Mouse (Mus musculus) hindbrain, embryonic 13.5 days (tissue): ENCODE measurements at regions not wholly inside any gene's neighbourhood (a gene's known extent, or its start where the extent isn't known, plus 50 kb on each side); places are given as distances from the start of the nearest gene placed in this dataset.

ENCODE experiments used
- ATAC-seq: fragments of 200-750 bp; cut with Nextera tagmentation; 2 replicates; pipeline ENCODE4 v1.8.0; 2017; ENCODE audit warnings: moderate TSS enrichment; ENCODE audit not compliant: low FRiP score
- H3K27ac ChIP-seq: fragments of 300-500 bp; sonication (generic); 2 replicates; pipeline ENCODE4 v1.5.1; 2015; ENCODE audit warnings: inconsistent platforms, mild to moderate bottlenecking, moderate library complexity
- H3K27me3 ChIP-seq: fragments of 300-500 bp; sonication (generic); 2 replicates; pipeline ENCODE4 v1.6.1; 2015; ENCODE audit warnings: mild to moderate bottlenecking, inconsistent platforms
- H3K36me3 ChIP-seq: fragments of 300-500 bp; sonication (generic); 2 replicates; pipeline ENCODE4 v1.6.1; 2015; ENCODE audit warnings: mild to moderate bottlenecking, inconsistent platforms
- H3K4me1 ChIP-seq: fragments of 300-500 bp; sonication (generic); replicated peaks from 2 replicates; pipeline ENCODE4 v1.6.1; 2015; ENCODE audit warnings: inconsistent platforms
- H3K4me2 ChIP-seq: fragments of 300-500 bp; sonication (generic); 2 replicates; pipeline ENCODE4 v1.6.1; 2015; ENCODE audit warnings: inconsistent platforms, mild to moderate bottlenecking, moderate library complexity
- H3K4me3 ChIP-seq: fragments of 300-500 bp; sonication (generic); 2 replicates; pipeline ENCODE4 v1.5.1; 2015; ENCODE audit warnings: mild to moderate bottlenecking, inconsistent platforms
- H3K9ac ChIP-seq: fragments of 300-500 bp; sonication (generic); 2 replicates; pipeline ENCODE4 v1.6.1; 2015; ENCODE audit warnings: mild to moderate bottlenecking, inconsistent platforms
- H3K9me3 ChIP-seq: fragments of 300-500 bp; sonication (generic); 2 replicates; pipeline ENCODE4 v1.6.1; 2016; ENCODE audit warnings: inconsistent platforms
- WGBS: fragments of 180-500 bp; shearing (Covaris S2); methylation state at CpG from one replicate; pipeline ENCODE4 v1.1.7; 2015; 5-methylcytosine and 5-hydroxymethylcytosine counted together

DNA sequence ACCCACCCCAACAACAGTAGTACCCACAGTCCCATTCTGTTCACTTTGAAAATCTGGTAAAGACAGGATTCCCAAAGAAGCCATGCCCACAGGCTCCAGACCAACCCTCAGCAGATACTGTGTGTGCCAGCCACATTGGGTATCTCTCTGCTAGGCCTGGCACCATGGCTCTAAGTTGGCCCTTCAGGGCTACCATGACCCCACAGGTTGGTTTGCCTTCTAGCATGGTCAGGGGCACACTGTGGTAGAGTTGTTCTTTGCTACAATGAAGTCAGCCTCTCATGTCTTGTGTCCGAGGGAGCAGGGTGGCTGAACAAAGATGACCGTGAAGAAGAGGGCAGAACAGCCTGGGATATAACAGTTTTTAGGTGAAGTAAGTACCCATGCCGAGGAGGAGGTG, 59.8 kb upstream of the Slco4a1 start:
- no peak overlapping the region for H3K9ac ChIP-seq
- H3K27me3 ChIP-seq, result 0 out of 2 replicates have a peak, but pooled peaks cover 3% of the 10 kb centered on the region
- no peak overlapping the region for H3K27ac ChIP-seq
- H3K36me3 ChIP-seq, result no peaks in the 10 kb centered on the region
- H3K9me3 ChIP-seq, result no peaks in the 10 kb centered on the region
- WGBS, result 82% methylated on average over 3 of the region's 3 CpGs
- no peak overlapping the region for H3K4me3 ChIP-seq
- ATAC-seq, result no peak
- H3K4me2 ChIP-seq, result no peak overlapping the region
- no peaks in the 10 kb centered on the region; the same call in 1 of the 2 replicates for H3K4me1 ChIP-seq

DNA sequence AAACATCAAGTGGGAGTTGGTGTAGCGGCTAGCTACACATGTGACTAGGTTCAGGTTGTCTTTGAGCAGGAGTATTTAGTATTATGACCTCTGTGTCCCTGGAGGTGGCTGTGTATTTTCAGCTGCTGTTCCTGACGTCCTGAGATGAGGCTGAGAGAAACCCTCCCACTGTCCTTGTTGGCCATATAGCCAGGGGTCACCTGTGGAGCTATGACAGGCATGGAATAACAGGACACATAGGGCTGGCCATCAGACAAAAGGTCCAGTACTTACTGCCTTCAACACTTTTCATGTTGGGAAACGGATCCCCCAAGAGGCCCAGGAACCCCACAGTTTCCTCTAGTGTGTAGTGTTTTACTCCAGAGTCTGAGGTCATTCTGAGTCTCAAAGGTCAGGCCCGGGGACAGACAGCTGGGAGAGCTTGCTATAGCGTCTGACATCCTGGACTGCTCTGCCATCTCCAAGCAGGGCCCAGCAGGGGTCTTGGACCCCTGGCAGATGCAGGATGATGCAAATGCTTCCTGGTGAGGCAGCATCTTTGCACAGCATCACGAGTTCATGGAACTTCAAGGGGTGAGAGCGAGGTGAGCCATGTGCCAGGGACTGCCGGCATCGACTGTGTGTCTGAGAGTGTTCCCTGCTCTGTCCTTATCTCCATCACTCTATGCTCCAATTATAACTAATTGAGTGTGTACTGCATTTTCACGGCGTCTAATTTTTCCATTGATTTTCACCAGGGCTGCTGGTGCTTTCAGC, 60.6 kb upstream of the Slco4a1 start:
- no peak for ATAC-seq
- Histone ChIP-seq H3K27ac (no peak overlapping the region), H3K4me2 (no peak overlapping the region), H3K9ac (no peak overlapping the region), H3K4me3 (no peak overlapping the region), H3K36me3 (no peaks in the 10 kb centered on the region), H3K4me1 (no peaks in the 10 kb centered on the region; the same call in 1 of the 2 replicates), H3K27me3 (peaks cover 9% of the 10 kb centered on the region; the same call in 1 of the 2 replicates), H3K9me3 (no peaks in the 10 kb centered on the region)
- WGBS, result 58% methylated on average over 11 of the region's 11 CpGs

DNA sequence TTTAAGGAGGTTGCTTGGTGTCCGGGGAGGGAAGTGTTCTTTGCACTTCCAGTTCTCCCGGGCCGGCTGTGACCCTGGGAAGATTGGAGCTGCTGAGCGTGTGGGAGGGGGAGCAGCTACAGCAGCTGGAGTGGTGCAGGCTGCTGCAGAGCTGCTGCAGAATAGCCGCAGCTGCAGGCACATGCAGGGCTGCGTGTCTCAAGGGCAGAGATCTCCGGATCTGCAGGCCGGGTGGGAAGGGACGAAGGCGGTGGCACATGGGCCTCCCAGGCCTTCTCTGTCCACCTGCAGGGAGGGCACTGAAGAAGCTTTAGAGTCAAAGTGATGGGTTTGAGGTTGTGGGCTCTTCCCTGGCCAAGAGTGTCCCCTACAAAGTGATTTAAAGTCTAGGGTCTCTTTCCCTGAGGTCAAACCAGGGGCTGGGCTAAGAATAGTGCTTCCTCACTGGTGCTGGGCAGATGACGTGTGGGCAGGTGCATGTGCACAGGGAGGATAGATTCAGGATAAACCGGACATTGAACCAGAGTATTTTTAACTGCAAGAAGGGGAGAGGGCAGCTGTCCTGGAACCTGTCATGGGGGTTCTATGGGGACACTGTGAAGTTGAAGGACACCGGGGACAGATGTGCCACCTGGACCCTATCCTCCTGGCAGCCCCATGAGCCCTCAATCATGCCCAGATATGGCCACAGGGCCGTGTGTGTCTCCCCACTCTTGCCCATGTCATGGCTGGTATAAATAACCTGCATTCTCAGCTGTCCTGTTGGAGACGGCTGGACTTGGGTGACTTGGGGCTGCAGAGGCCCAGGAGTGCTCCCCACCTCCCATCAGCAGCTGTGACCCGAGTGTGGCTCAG, 58.6 kb upstream of the Gata5 start:
- Histone ChIP-seq H3K9ac (no peak overlapping the region), H3K36me3 (no peaks in the 10 kb centered on the region), H3K9me3 (no peaks in the 10 kb centered on the region), H3K4me3 (no peak overlapping the region), H3K27me3 (peaks cover 30% of the 10 kb centered on the region), H3K4me1 (peaks cover 7% of the 10 kb centered on the region; the same call in 1 of the 2 replicates), H3K27ac (no peak overlapping the region), H3K4me2 (no peak overlapping the region)
- ATAC-seq, result no peak
- 61% methylated on average over 16 of the region's 16 CpGs for WGBS

DNA sequence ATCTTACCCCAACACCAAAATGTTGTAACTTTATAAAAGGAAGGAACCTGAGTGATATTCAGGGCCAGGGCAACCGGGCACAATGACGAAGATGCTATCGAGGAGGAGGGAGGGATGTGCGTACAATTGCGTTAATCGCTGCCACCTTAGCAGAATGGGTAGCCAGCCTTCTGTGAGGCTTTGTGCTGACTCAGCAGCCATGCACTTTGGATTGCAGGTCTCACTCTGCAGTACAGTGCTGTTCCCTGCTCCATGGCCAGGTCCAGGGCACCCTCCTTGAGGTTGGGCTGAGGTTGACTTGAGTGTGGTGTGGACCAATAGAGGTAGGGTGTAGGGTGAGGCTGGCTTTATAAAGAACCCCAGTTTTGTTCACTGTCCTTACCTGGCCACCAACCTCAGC, 57.8 kb upstream of the Gata5 start:
- Histone ChIP-seq H3K4me1 (peaks cover 7% of the 10 kb centered on the region; the same call in 1 of the 2 replicates), H3K4me2 (no peak overlapping the region), H3K27me3 (peaks cover 38% of the 10 kb centered on the region), H3K36me3 (no peaks in the 10 kb centered on the region), H3K27ac (no peak overlapping the region), H3K4me3 (no peak overlapping the region), H3K9me3 (no peaks in the 10 kb centered on the region), H3K9ac (no peak overlapping the region)
- WGBS, result 83% methylated on average over 6 of the region's 6 CpGs
- ATAC-seq, result no peak

DNA sequence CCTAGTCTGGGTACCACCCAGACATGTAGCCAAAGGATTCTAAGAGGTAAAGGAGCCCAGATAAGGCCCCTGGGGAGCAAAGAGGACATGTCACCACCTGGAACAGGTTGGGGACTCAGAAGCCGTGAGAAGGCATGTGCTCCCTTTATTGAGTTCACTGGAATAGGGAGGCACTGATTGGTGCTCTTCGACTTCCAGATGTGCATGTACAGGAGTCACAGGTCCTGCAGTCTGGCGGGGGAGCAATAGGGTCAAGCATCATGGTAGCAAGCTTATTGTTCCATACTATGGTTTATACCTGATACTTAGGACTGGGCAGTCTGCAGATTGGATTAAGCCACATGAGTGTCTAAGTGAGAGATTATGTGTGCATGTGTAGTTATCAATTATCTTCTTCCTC, 56.9 kb upstream of the Gata5 start:
- Histone ChIP-seq H3K36me3 (no peaks in the 10 kb centered on the region), H3K4me3 (no peak overlapping the region), H3K9ac (no peak overlapping the region), H3K4me1 (peaks cover 11% of the 10 kb centered on the region), H3K4me2 (no peak overlapping the region), H3K9me3 (no peaks in the 10 kb centered on the region), H3K27me3 (peaks cover 48% of the 10 kb centered on the region), H3K27ac (no peak overlapping the region)
- WGBS, result 94% methylated on average over 3 of the region's 3 CpGs
- no peak for ATAC-seq

DNA sequence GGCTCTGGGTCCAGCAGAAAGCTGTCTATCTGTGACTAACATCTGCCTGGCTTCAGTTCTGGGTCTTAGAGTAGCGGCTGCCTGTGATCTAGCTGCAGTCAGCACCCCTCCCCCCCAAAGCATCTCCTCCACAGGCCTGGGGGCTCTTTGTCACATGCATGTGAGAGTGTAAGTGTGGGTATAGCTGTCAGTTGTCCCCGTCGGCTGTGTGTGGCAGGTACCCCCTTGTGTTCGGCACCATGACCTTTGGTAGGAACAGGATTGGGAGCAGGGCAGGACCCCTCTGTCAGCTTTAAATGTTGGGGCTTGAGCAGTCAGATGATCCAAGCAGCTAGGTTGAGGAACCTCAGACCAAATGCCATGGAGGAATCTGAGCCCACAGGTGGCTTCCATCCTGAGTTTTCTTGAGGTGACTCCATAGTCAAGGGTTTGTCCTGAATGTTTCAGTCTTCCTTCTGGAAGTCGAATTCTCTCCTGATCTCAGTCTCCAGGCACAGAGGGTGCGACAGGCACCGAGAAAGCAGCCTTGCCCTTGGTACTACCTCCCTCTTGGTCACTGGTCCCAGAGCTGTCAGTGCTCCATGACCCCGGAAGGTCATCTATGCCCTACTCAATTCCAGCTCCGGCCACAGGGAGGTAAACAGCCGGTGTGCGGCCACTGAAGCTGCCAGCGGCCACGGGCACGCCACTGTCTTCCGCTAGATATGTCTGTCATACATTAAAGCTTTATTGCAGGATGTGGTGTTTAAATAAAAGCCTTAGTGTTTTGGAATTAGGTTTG, 55.9 kb upstream of the Gata5 start:
- H3K9ac ChIP-seq, result no peak overlapping the region
- no peak overlapping the region for H3K27ac ChIP-seq
- no peak overlapping the region for H3K4me3 ChIP-seq
- H3K9me3 ChIP-seq, result no peaks in the 10 kb centered on the region
- H3K36me3 ChIP-seq, result no peaks in the 10 kb centered on the region
- H3K4me2 ChIP-seq, result no peak overlapping the region
- peaks cover 55% of the 10 kb centered on the region for H3K27me3 ChIP-seq
- H3K4me1 ChIP-seq, result peaks cover 18% of the 10 kb centered on the region
- 85% methylated on average over 15 of the region's 15 CpGs for WGBS
- no peak for ATAC-seq

DNA sequence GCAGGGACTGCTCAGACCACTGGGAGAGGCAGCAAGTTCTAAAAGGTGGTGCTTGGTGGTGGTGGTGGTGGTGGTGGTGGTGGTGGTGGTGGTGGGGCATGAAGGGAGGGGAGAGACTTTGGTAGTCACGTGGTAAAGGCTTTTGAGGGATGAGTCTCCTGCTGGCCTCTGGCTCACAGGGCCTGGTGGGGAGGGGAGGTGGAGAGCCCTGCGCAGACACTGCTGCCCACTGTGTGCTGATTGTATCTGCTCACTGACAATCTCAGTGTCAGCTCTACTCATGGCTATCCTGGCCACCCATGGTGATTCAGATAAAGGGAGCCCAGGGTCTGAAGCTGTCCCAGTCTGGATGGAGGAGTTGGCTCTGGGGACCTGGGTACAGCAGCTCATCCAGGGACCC, 55.0 kb upstream of the Gata5 start:
- no peaks in the 10 kb centered on the region for H3K9me3 ChIP-seq
- H3K27me3 ChIP-seq, result peaks cover 64% of the 10 kb centered on the region
- H3K4me3 ChIP-seq, result no peak overlapping the region
- no peak overlapping the region for H3K27ac ChIP-seq
- peaks cover 24% of the 10 kb centered on the region for H3K4me1 ChIP-seq
- no peak overlapping the region for H3K9ac ChIP-seq
- 21% methylated on average over 2 of the region's 2 CpGs for WGBS
- H3K36me3 ChIP-seq, result no peaks in the 10 kb centered on the region
- H3K4me2 ChIP-seq, result no peak overlapping the region
- ATAC-seq, result no peak

DNA sequence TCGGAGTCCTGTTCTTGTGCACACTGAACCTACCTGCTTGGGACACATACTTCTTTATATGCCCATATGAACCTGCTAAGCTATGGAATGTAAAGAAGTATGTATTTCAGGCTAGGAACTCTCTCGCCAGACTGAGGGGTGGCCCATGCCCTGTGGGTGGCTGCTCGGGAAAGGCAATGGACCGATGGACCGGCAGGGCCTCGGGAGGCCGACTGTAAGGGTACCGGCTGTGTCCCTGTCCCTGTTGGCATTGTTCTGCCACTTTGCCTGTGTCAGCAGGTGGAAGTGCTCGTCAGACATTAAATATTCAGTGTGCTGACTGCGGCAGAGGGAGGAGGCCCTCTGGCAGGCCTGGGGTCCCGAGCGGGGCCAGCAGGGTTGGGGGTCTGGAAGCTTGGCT, 54.5 kb upstream of the Gata5 start:
- H3K4me3 ChIP-seq, result no peak overlapping the region
- no peak overlapping the region for H3K27ac ChIP-seq
- peaks cover 24% of the 10 kb centered on the region for H3K4me1 ChIP-seq
- 49% methylated on average over 12 of the region's 12 CpGs for WGBS
- no peaks in the 10 kb centered on the region for H3K36me3 ChIP-seq
- ATAC-seq, result no peak
- H3K4me2 ChIP-seq, result no peak overlapping the region
- peaks cover 69% of the 10 kb centered on the region for H3K27me3 ChIP-seq
- no peak overlapping the region for H3K9ac ChIP-seq
- no peaks in the 10 kb centered on the region for H3K9me3 ChIP-seq

DNA sequence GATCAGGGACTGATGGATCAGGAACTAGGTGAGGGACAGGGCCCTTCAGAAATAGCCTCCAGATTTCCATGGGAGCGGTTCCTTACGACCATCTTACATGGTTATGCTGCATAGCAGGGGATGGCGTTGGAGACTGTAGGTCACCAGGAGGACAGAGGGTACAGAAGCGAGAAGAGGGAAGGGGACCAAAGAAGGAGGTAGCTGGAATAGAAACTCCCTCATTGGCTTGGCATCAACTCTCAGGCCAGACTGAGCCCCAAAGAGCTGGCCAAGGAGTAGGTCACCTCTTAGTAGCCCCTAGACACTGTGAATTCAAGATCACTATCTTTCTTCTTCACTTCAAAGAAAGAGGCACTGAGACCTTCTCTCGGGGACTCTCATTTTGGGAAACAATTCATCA, 53.6 kb upstream of the Gata5 start:
- Histone ChIP-seq H3K36me3 (no peaks in the 10 kb centered on the region), H3K27ac (no peak overlapping the region), H3K27me3 (peaks cover 74% of the 10 kb centered on the region), H3K4me2 (no peak overlapping the region), H3K4me1 (peaks cover 24% of the 10 kb centered on the region), H3K9me3 (no peaks in the 10 kb centered on the region), H3K4me3 (no peak overlapping the region), H3K9ac (no peak overlapping the region)
- 77% methylated on average over 5 of the region's 5 CpGs for WGBS
- no peak for ATAC-seq

DNA sequence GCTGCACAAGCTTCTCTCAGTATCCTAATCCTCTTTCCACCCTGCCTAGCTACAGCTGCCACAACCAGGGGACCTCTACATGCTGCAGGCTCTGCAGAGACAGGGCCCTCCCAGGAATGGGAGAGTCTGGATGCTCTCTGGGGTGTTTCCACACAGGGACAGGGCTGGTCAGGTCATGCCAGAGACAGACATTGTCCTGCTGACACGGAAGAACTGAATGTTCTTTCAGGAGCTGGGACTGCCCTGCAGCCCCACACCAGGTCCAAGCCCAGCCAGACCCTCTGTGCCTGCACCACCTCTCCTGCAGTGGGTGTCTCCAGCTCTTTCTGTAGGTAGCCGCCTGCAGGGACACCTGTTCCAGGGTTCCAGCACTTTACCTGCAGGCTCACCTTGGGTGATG, 52.8 kb upstream of the Gata5 start:
- Histone ChIP-seq H3K4me2 (no peak overlapping the region), H3K27me3 (peaks cover 74% of the 10 kb centered on the region), H3K4me3 (no peak overlapping the region), H3K27ac (no peak overlapping the region), H3K36me3 (no peaks in the 10 kb centered on the region), H3K9me3 (no peaks in the 10 kb centered on the region), H3K4me1 (peaks cover 24% of the 10 kb centered on the region), H3K9ac (no peak overlapping the region)
- no peak for ATAC-seq
- WGBS, result 50% methylated on average over 2 of the region's 2 CpGs

DNA sequence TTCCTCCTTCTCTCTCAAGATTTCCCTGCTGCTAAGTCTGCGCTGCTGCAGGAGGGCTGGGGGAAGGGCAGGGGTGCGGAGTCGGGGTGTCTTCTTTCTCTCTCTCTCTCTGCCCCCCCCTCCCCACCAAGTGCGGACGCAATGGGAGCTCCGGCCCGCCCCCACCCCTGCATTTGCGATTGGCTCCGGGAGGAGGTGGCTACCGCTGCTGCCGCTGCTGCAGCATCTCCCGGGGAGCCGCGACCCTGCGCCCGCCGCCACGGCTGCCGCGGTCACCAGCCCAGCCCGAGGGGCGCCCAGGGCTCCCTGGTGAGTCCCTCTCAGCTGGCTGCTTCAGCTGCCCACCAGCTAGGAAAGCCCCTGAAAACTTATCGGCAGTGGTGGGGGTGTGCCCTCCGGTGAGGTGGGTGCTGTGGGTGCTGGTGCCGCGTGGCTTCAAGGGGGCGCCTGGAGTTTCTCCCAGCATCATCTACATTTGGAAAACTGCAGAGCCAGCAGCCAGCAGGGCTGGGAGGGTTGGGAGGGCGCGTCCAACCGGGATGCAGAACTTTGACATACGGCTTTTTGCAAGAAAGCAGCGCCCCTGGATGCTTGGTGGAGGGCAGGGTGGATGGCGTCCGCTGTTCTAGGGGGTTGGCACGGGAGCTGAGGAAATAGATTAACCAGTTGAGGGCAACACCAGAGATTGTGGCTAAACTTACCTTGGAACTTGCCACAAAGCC, 51.6 kb upstream of the Gata5 start:
- Histone ChIP-seq H3K4me3 (peak overlapping the region; percentile 56), H3K27me3 (peaks cover 75% of the 10 kb centered on the region), H3K9ac (peak overlapping the region; percentile 70), H3K27ac (no peak overlapping the region), H3K4me2 (peak overlapping the region; percentile 85), H3K36me3 (no peaks in the 10 kb centered on the region), H3K9me3 (no peaks in the 10 kb centered on the region), H3K4me1 (peaks cover 24% of the 10 kb centered on the region)
- WGBS, result 1% methylated on average over 28 of the region's 35 CpGs
- peak; percentile 65 for ATAC-seq
